Mouse (Mus musculus): ENCODE data around the gene 2310033P09Rik. TPM values are rescaled to one million over a fixed set of nuclear protein-coding genes. Genes with fewer than 3 reads are reported as not detected.

2310033P09Rik gene
- polyA plus RNA-seq, 1 experiment, result 11.1 TPM

DNA sequence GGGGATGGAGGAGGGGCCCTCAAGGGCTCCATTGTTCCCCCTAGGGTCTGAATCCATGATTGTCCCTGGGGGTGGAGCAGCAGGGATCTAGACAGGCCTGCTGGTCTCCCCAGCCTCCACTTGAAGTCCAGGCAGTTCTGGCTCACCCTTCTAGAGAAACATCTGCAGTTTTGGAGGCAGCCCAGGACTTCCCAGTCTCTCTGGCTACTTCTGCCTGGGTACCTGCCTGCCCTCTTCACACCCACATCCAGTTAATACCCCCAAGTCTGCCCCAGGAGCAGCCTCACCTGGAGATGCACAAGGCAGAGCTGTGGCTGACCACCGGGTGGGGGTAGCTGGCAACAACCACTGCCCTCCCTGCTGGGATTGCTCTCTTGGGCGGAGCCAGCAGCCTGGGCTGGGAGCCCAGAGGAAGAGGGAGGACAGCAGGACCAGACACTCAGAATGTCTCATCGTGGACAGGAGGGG lies 25.2 kb upstream of the 2310033P09Rik start, which contains the start of gene Gjc2:
Gene Gjc2, minus strand, starts transcription at position 350 of the 468 bp plus-strand sequence.
- H3K27ac ChIP-seq (ENCODE audit: control insufficient read depth, insufficient read depth, low read depth, low read length), result peak within 1 kb of the TSS; percentile 50
- no peaks in the 10 kb centered on the region; the same call in 1 of the 2 replicates for H3K4me1 ChIP-seq (ENCODE audit: control insufficient read depth, insufficient read depth, low read length)
- no peaks in the 10 kb centered on the region for H3K27me3 ChIP-seq (ENCODE audit: control insufficient read depth, insufficient read depth, low read length)
- TF ChIP-seq POLR2A (IDR thresholded peaks at IDR 0.05; ENCODE audit: control insufficient read depth, low read depth, low read length) (no peak), CTCF (IDR thresholded peaks at IDR 0.05; ENCODE audit: control insufficient read depth, insufficient read depth, insufficient replicate concordance, low read depth, low read length) (no peak)
- H3K36me3 ChIP-seq (ENCODE audit: control insufficient read depth, insufficient read depth, low read length), result no peaks in the 10 kb centered on the region; the same call in 1 of the 2 replicates
- no peak within 1 kb of the TSS for H3K4me3 ChIP-seq (ENCODE audit: control insufficient read depth, low read depth, low read length)

DNA sequence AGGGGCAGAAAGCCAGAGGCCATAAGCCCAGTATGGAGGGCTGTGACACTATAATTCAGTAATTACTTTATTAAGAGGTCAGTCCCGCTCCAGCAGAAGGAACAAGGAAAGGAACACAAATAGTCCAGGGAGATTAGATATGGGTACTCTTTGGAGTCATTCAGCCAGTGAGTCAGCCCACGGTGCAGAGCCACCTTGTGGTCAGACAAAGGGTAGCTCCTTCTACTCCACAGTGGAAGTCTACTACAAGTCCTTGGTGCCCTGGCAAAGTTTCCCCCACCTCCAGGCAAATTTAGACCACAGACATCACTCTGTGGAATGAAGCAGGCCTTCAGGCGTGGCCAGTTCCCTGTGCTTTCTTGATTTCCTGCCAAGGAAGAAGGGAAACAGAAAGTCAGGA lies 24.3 kb upstream of the 2310033P09Rik start:
- Histone ChIP-seq H3K36me3 (ENCODE audit: control insufficient read depth, insufficient read depth, low read length) (no peaks in the 10 kb centered on the region; the same call in 1 of the 2 replicates), H3K4me1 (ENCODE audit: control insufficient read depth, insufficient read depth, low read length) (no peaks in the 10 kb centered on the region; the same call in 1 of the 2 replicates), H3K27me3 (ENCODE audit: control insufficient read depth, insufficient read depth, low read length) (no peaks in the 10 kb centered on the region), H3K4me3 (ENCODE audit: control insufficient read depth, low read depth, low read length) (no peak overlapping the region), H3K27ac (ENCODE audit: control insufficient read depth, insufficient read depth, low read depth, low read length) (peak overlapping the region; percentile 50)
- no peak for TF ChIP-seq POLR2A (IDR thresholded peaks at IDR 0.05; ENCODE audit: control insufficient read depth, low read depth, low read length)
- peak; percentile 51; the same call in 1 of the 2 replicates for TF ChIP-seq CTCF (IDR thresholded peaks at IDR 0.05; ENCODE audit: control insufficient read depth, insufficient read depth, insufficient replicate concordance, low read depth, low read length)

DNA sequence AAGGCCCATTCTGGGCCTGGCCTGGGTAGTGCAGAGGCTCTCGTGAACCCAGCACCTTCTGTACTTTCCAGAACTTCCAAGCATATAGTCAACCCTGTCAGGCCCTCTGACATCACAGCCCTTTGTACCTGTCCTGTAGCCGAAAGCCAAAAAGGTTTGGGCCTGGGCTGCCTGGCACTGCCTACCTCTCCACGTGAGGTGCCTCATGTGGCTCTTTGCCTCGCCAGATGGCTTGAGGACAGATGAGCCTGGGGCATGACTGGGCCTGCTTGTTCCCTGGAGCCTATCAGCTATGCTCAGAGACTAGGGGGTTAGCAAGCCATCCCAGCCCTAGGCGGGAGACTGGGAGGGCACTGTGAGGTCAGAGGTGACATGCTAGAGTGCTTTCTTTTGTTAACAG lies 22.6 kb upstream of the 2310033P09Rik start:
- Histone ChIP-seq H3K36me3 (ENCODE audit: control insufficient read depth, insufficient read depth, low read length) (no peaks in the 10 kb centered on the region; the same call in 1 of the 2 replicates), H3K4me1 (ENCODE audit: control insufficient read depth, insufficient read depth, low read length) (no peaks in the 10 kb centered on the region; the same call in 1 of the 2 replicates), H3K27me3 (ENCODE audit: control insufficient read depth, insufficient read depth, low read length) (no peaks in the 10 kb centered on the region), H3K4me3 (ENCODE audit: control insufficient read depth, low read depth, low read length) (no peak overlapping the region), H3K27ac (ENCODE audit: control insufficient read depth, insufficient read depth, low read depth, low read length) (no peak overlapping the region)
- TF ChIP-seq POLR2A (IDR thresholded peaks at IDR 0.05; ENCODE audit: control insufficient read depth, low read depth, low read length) (0 out of 2 replicates have a peak, but pooled peaks have one; percentile 23), CTCF (IDR thresholded peaks at IDR 0.05; ENCODE audit: control insufficient read depth, insufficient read depth, insufficient replicate concordance, low read depth, low read length) (no peak)

DNA sequence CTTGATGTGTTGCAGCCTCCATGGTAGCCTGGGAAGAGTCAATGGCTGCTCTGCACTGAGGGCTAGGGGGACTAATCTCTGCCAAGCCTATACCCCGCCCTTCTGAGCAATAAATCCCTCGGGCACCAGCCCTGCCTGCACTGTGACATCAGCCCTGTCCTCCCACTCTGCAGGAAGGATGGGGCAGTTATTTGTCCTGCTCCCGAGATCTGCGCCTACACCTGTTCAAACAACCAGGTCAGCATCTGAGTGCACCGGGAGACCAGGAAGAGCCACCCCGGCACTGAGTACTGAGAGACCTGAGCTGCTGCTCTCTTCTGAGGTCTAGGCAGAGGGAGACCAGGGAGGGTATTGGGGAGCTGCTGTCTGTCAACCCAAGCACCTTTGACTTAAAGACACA lies 20.4 kb upstream of the 2310033P09Rik start:
- TF ChIP-seq POLR2A (IDR thresholded peaks at IDR 0.05; ENCODE audit: control insufficient read depth, low read depth, low read length), result no peak
- no peak overlapping the region for H3K27ac ChIP-seq (ENCODE audit: control insufficient read depth, insufficient read depth, low read depth, low read length)

DNA sequence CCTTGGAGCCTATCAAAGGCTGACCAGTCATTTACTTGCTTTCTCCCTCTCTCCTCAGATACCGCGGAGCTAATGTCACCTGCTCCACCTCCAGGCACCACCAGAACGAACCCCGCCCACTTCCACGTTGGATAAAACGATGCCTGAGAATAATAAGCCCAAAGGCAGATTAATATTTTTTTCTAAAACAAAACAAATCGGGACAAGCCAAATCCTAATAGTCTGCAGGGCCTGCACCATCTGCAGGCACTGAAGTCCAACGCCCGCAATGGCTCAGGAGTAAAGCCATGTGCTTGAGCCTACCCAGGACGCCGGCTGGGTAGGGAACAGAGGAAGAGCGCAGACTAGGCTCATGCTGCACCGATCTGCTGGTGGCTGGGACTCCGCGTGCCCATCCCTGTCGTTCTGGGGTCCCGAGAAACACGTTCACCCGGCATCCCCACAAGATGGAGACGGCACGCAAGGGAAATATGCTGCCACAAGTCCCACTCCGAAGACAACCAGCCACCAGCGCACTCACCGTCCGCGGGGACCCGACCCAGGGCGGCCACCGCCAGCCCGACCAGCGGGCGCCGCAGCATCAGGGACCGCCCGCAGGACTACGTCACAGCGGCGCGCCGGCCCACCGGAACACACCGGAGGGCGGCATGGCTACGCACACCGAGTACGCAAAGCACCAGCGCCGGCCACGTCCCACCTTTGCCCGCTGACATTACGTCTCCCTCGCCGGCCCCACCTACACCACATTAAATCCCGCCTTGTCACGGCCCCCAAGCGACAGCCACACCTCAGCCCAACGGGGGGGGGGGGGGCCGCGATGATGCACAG lies 16.7 kb upstream of the 2310033P09Rik start:
- Histone ChIP-seq H3K27me3 (ENCODE audit: control insufficient read depth, insufficient read depth, low read length) (no peaks in the 10 kb centered on the region), H3K4me1 (ENCODE audit: control insufficient read depth, insufficient read depth, low read length) (no peaks in the 10 kb centered on the region), H3K4me3 (ENCODE audit: control insufficient read depth, low read depth, low read length) (peak overlapping the region; percentile 91), H3K27ac (ENCODE audit: control insufficient read depth, insufficient read depth, low read depth, low read length) (peak overlapping the region; percentile 95), H3K36me3 (ENCODE audit: control insufficient read depth, insufficient read depth, low read length) (no peaks in the 10 kb centered on the region)
- TF ChIP-seq POLR2A (IDR thresholded peaks at IDR 0.05; ENCODE audit: control insufficient read depth, low read depth, low read length), result peak; percentile 86
- no peak for TF ChIP-seq CTCF (IDR thresholded peaks at IDR 0.05; ENCODE audit: control insufficient read depth, insufficient read depth, insufficient replicate concordance, low read depth, low read length)

More for the DNA sequence above, 20.4 kb upstream of the 2310033P09Rik start:
- H3K27me3 ChIP-seq (ENCODE audit: control insufficient read depth, insufficient read depth, low read length), result no peaks in the 10 kb centered on the region
- H3K36me3 ChIP-seq (ENCODE audit: control insufficient read depth, insufficient read depth, low read length), result no peaks in the 10 kb centered on the region; the same call in 1 of the 2 replicates
- H3K4me3 ChIP-seq (ENCODE audit: control insufficient read depth, low read depth, low read length), result peak overlapping the region; percentile 12; the same call in 1 of the 2 replicates
- no peaks in the 10 kb centered on the region; the same call in 1 of the 2 replicates for H3K4me1 ChIP-seq (ENCODE audit: control insufficient read depth, insufficient read depth, low read length)

DNA sequence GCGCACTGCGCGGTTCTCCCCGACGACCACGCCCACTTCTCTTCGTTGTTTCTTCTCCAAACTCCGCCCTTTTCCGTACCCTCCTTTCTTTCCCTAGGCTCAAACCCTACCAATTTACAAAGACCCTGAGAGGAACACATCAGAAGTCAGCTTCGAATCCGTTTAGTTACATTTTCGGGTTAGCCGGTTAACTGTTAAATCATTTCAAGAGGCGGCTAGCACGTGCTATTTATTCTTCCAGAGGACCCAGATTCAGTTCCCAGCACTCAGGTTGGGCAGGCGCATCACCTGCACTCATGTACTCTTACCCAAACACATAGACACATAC lies 16.1 kb upstream of the 2310033P09Rik start, which contains the start of gene Guk1:
Gene Guk1, minus strand, starts transcription at position 154 of the 328 bp plus-strand sequence.
- H3K36me3 ChIP-seq (ENCODE audit: control insufficient read depth, insufficient read depth, low read length), result no peaks in the 10 kb centered on the region
- peak within 1 kb of the TSS; percentile 95 for H3K27ac ChIP-seq (ENCODE audit: control insufficient read depth, insufficient read depth, low read depth, low read length)
- TF ChIP-seq POLR2A (IDR thresholded peaks at IDR 0.05; ENCODE audit: control insufficient read depth, low read depth, low read length), result no peak
- TF ChIP-seq CTCF (IDR thresholded peaks at IDR 0.05; ENCODE audit: control insufficient read depth, insufficient read depth, insufficient replicate concordance, low read depth, low read length), result no peak
- no peaks in the 10 kb centered on the region for H3K27me3 ChIP-seq (ENCODE audit: control insufficient read depth, insufficient read depth, low read length)
- H3K4me3 ChIP-seq (ENCODE audit: control insufficient read depth, low read depth, low read length), result peak within 1 kb of the TSS; percentile 91
- H3K4me1 ChIP-seq (ENCODE audit: control insufficient read depth, insufficient read depth, low read length), result no peaks in the 10 kb centered on the region

DNA sequence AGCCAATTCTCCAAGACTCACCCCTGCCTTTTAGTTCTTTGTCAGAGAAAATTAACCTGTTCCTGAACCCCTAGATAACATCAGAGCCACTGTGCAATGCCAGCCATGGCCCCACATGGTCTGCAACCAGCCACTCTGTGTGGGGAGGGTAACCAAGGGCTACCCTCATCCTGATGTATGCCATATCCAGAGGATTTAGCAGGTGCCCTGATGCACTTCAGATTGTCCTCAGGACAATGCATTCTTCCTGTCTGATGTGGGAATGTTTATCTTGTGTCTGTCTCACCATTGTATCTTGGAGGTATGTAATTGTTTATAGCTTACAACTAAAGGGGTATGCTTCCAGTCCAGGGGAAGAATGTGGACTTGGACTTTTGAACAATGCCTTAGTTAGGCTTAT lies 11.9 kb upstream of the 2310033P09Rik start:
- no peak overlapping the region for H3K4me3 ChIP-seq (ENCODE audit: control insufficient read depth, low read depth, low read length)
- peaks cover 3% of the 10 kb centered on the region; the same call in 1 of the 2 replicates for H3K4me1 ChIP-seq (ENCODE audit: control insufficient read depth, insufficient read depth, low read length)
- H3K27me3 ChIP-seq (ENCODE audit: control insufficient read depth, insufficient read depth, low read length), result no peaks in the 10 kb centered on the region
- TF ChIP-seq CTCF (IDR thresholded peaks at IDR 0.05; ENCODE audit: control insufficient read depth, insufficient read depth, insufficient replicate concordance, low read depth, low read length) (no peak), POLR2A (IDR thresholded peaks at IDR 0.05; ENCODE audit: control insufficient read depth, low read depth, low read length) (no peak)
- H3K36me3 ChIP-seq (ENCODE audit: control insufficient read depth, insufficient read depth, low read length), result no peaks in the 10 kb centered on the region
- H3K27ac ChIP-seq (ENCODE audit: control insufficient read depth, insufficient read depth, low read depth, low read length), result no peak overlapping the region
